Comparison of ENCODE assay signal across 8 mouse cellular contexts in genomic region chr6:47318705-47319104, GRCm38 (mm10).
DNase-seq lines count a peak whose midpoint lies in the region; ATAC-seq lines count a peak whose summit lies in the region.

No protein-coding gene starts in this region.

- H3K27me3 ChIP-seq in embryonic facial prominence, embryonic 10.5 days (replicated peaks; ENCODE audit: low read depth, poor library complexity, severe bottlenecking), result no peaks in the 10 kb centered on the region
- H3K27me3 ChIP-seq in midbrain, embryonic 12.5 days, result no peaks in the 10 kb centered on the region; the same call in none of the 2 replicates

- H3K9me3 ChIP-seq in embryonic facial prominence, embryonic 10.5 days, result no peaks in the 10 kb centered on the region
- H3K9me3 ChIP-seq in midbrain, embryonic 12.5 days, result no peaks in the 10 kb centered on the region

- H3K4me1 ChIP-seq in embryonic facial prominence, embryonic 10.5 days, result peaks cover 23% of the 10 kb centered on the region
- H3K4me1 ChIP-seq in midbrain, embryonic 12.5 days, result peaks cover 15% of the 10 kb centered on the region

- H3K4me3 ChIP-seq in embryonic facial prominence, embryonic 10.5 days, result peak overlapping the region; percentile 36
- H3K4me3 ChIP-seq in midbrain, embryonic 12.5 days, result no peak overlapping the region

- 6% methylated on average over 6 of the region's 6 CpGs for WGBS in embryonic facial prominence, embryonic 10.5 days
- 5% methylated on average over 6 of the region's 6 CpGs for WGBS in midbrain, embryonic 12.5 days

- peak; percentile 19 to 30 for DNase-seq in cerebellum, postnatal 14 days
- no peak for DNase-seq in cerebellum, adult 9-11 months
- DNase-seq in embryonic facial prominence, embryonic 10.5 days (ENCODE audit: low spot score), result peak; percentile 19
- peak; percentile 24 for DNase-seq in heart, postnatal 4 days
- DNase-seq in layer of hippocampus, postnatal 36 days, result peak; percentile 51 to 53
- peak; percentile 40 for DNase-seq in yolk sac, embryonic 10.5 days (ENCODE audit: low spot score)

- no peaks in the 10 kb centered on the region for H3K36me3 ChIP-seq in embryonic facial prominence, embryonic 10.5 days (replicated peaks)
- H3K36me3 ChIP-seq in midbrain, embryonic 12.5 days, result no peaks in the 10 kb centered on the region

- H3K27ac ChIP-seq in embryonic facial prominence, embryonic 10.5 days (replicated peaks), result peak overlapping the region; percentile 69
- peak overlapping the region; percentile 54 for H3K27ac ChIP-seq in midbrain, embryonic 12.5 days (replicated peaks)

- peak overlapping the region; percentile 34 for H3K4me2 ChIP-seq in midbrain, embryonic 12.5 days (replicated peaks)

- H3K9ac ChIP-seq in midbrain, embryonic 12.5 days (replicated peaks), result no peak overlapping the region; the same call in 1 of the 2 replicates

- ATAC-seq in midbrain, embryonic 12.5 days (ENCODE audit: low FRiP score, low read depth), result peak; percentile 73
- ATAC-seq in activated CD4-positive, CD25-positive, alpha-beta regulatory T cell, adult 4 months, result no peak
